Mouse (Mus musculus) left cerebral cortex, postnatal 36 days (tissue): Measurements from ENCODE around the gene Rnaseh2c. TPM values are rescaled to one million over a fixed set of nuclear protein-coding genes. Genes with fewer than 3 reads are reported as not detected.
A peak's percentile ranks its signal among the peaks of the same experiment; 100 is the strongest.

Source experiments
- DNase-seq, 2 experiments: peaks; one replicate each; pipeline ENCODE4 v3.0.0; 2021 to 2022; ENCODE audit warnings: low spot score in 2 of 2, mixed read lengths in 1 of 2
- intact Hi-C: fragments of 180-260 bp; cut with DNase I; formaldehyde crosslinking; loops from one replicate; pipeline ENCODE4 v1.15.1; 2025
- total RNA-seq, 2 experiments: library from RNA; stranded (reverse); gene quantifications; 2 replicates each; pipeline ENCODE4 v1.2.3; 2021

Rnaseh2c gene
- total RNA-seq, 2 experiments from 2014 or later = 73.2 to 74.8 TPM

DNA sequence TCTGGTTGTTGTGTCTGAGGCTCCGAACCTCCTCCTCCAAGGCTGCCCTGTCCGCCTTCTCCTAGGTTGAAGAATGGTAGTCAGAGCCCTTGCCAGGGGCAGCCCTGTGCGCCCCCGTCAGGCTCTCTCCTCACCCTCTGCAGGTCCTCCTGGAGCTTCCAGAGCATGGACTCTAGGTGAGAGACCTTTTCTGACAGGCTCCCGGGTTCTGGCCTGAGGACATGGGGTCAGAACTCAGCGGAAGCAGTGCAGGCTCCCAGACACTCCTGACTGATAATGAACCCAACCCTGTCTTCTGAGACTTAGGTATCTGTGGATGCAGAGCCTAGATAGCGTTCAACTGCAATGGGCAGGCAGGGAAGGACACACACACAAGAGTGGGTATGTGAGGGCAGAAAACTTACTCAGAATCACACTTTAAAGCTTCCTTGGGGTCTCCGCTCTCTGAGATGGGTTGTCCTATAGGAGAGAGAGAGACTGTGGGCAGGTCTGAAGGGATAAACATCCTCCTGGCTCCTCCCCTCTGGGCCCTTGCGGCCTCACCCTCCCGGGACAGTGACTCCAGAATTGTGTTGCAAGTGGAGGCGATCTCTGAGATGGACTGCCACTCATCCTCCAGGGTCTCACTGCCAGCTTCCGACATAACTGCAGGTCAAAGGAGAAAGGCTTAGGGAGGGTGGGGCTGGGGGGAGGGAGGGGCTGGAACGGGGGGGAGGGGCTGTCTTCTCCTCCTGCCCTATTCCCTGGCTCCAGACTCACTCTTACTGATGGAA, 50.0 kb downstream of the Rnaseh2c start:
- intact Hi-C loops = no loop called here
- no peak for DNase-seq

GRCm38 (mm10) chr19:5652570-5652969, 50.9 kb downstream of the Rnaseh2c start:
- peak in 1 of 2 experiments; percentile 50 for DNase-seq
- intact Hi-C loops = no loop called here

DNA sequence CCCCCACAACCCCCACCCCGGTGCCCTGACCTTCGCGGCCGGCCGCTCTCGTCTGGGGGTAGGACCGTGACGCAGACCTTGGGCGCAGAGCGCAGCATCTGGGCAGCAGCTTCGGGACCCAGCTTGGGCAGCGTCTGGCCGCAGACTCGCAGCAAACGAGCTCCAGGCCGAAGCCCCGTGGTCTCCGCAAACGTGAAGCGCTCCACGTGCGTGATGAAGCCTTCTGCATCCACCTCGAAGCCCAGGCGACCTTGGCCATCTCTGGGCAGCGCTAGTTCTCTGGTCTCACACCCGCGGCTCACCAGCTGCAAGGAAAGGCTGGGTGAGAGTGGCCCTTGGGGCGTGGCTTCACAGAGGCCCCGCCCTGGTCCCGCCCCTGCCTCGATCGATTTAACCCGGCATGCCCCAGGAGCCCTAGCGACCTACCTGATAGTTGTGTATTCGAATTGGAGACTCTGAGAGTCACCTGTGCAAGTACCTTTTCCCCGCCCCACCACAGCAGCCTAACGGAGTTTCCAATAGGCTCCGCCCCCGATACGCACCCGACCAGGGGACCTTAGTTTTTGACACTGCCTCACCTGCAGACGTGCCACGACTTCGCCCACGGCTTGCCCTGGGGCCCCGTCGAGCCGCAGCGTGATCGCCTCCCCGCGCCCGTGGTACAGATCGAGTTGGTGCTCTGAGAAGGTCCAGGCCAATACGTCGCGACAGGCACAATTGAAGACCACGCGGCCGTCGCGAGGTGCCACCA, 52.5 kb downstream of the Rnaseh2c start:
- intact Hi-C loops = no loop called here
- DNase-seq = no peak

DNA sequence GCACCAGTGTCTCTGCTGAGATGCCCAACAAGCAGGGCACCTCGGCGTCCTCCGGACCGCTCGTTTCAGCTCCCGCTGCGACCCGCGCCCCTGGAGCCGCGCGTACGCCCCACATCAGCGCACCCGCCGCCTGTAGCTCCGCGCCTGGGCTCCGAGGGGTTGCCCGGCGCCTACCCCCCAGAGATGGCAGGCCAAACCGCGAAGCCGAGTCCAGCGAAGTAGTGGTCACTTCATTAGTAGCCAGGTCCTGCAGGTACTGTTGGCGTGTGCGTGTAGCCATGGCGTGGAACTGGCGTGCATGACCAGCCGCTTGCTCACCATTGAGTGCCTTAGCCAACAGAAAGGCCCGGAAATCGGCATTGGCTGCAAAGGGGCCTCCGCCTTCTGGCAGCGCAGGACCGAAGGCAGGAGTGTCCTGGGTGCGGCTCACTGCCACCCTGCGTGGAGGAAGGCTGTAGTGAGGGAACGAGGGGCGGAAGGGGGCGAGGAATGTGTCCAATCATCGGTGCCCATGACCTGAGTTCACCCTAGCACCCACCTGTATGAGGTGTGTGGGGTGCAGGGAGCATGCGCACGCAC, 53.1 kb downstream of the Rnaseh2c start:
- intact Hi-C loops = no loop called here
- DNase-seq = no peak

Other genes with a start within 250 kb of the Rnaseh2c start
- gene Eif1ad, start 235.1 kb upstream of the Rnaseh2c start, total RNA-seq = 10 to 100 TPM; 20.5 to 24.2 TPM
- gene Banf1, start 234.7 kb upstream of the Rnaseh2c start, total RNA-seq = 10 to 100 TPM; 74.3 to 83.3 TPM
- gene Sart1, start 213.2 kb upstream of the Rnaseh2c start, total RNA-seq = 100 to 1,000 TPM in 1 of 2 experiments, 10 to 100 TPM in 1; 75.6 to 103 TPM
- not detected for gene Tsga10ip, start 199.3 kb upstream of the Rnaseh2c start, total RNA-seq
- 100 to 1,000 TPM; 245 to 260 TPM for gene Drap1, start 176.9 kb upstream of the Rnaseh2c start, total RNA-seq
- 10 to 100 TPM; 70.2 to 78.3 TPM for gene AI837181, start 176.7 kb upstream of the Rnaseh2c start, total RNA-seq
- not detected for gene Fosl1, start 154.3 kb upstream of the Rnaseh2c start, total RNA-seq
- 10 to 100 TPM; 28.5 to 31.7 TPM for gene Ccdc85b, start 144.0 kb upstream of the Rnaseh2c start, total RNA-seq
- 10 to 100 TPM; 87.2 to 95.1 TPM for gene Fibp, start 141.3 kb upstream of the Rnaseh2c start, total RNA-seq
- under 1 TPM in 1 of 2 experiments, not detected in 1; 0.86 TPM for gene Ctsw, start 133.4 kb upstream of the Rnaseh2c start, total RNA-seq
- gene Efemp2, start 127.9 kb upstream of the Rnaseh2c start, total RNA-seq = 10 to 100 TPM; 11.2 to 16.0 TPM
- 10 to 100 TPM; 30.5 to 31.1 TPM for gene Mus81, start 113.5 kb upstream of the Rnaseh2c start, total RNA-seq
- 1,000 to 10,000 TPM; 1,319 to 1,567 TPM for gene Cfl1, start 111.4 kb upstream of the Rnaseh2c start, total RNA-seq
- gene 1700020D05Rik, start 98.1 kb upstream of the Rnaseh2c start, total RNA-seq = 10 to 100 TPM in 1 of 2 experiments, 1 to 10 TPM in 1; 2.7 to 11.0 TPM
- 10 to 100 TPM; 77.2 to 89.0 TPM for gene Snx32, start 91.3 kb upstream of the Rnaseh2c start, total RNA-seq
- not detected for gene Ovol1, start 41.2 kb upstream of the Rnaseh2c start, total RNA-seq
- 1 to 10 TPM; 6.6 to 7.3 TPM for gene Ap5b1, start 33.8 kb upstream of the Rnaseh2c start, total RNA-seq
- gene Kat5, start 8.4 kb downstream of the Rnaseh2c start, total RNA-seq = 100 to 1,000 TPM in 1 of 2 experiments, 10 to 100 TPM in 1; 80.4 to 105 TPM
- gene Rela, start 35.6 kb downstream of the Rnaseh2c start, total RNA-seq = 10 to 100 TPM; 18.1 to 19.8 TPM
- gene Sipa1, start 61.8 kb downstream of the Rnaseh2c start, total RNA-seq = 10 to 100 TPM; 14.0 to 22.8 TPM
- gene Map3k11, start 86.9 kb downstream of the Rnaseh2c start, total RNA-seq = 10 to 100 TPM; 17.3 to 19.2 TPM
- gene Pcnx3, start 87.0 kb downstream of the Rnaseh2c start, total RNA-seq = 10 to 100 TPM; 66.1 to 83.1 TPM
- gene Kcnk7, start 102.5 kb downstream of the Rnaseh2c start, total RNA-seq = not detected
- gene Ehbp1l1, start 124.4 kb downstream of the Rnaseh2c start, total RNA-seq = 10 to 100 TPM; 22.9 to 27.1 TPM
- 10 to 100 TPM; 26.8 to 28.7 TPM for gene Fam89b, start 127.8 kb downstream of the Rnaseh2c start, total RNA-seq
- gene Ltbp3, start 139.0 kb downstream of the Rnaseh2c start, total RNA-seq = 10 to 100 TPM; 25.1 to 40.3 TPM
- gene Scyl1, start 169.5 kb downstream of the Rnaseh2c start, total RNA-seq = 10 to 100 TPM; 90.5 to 98.8 TPM